ENCODE assay signal across 8 mouse cellular contexts in the genomic region with DNA sequence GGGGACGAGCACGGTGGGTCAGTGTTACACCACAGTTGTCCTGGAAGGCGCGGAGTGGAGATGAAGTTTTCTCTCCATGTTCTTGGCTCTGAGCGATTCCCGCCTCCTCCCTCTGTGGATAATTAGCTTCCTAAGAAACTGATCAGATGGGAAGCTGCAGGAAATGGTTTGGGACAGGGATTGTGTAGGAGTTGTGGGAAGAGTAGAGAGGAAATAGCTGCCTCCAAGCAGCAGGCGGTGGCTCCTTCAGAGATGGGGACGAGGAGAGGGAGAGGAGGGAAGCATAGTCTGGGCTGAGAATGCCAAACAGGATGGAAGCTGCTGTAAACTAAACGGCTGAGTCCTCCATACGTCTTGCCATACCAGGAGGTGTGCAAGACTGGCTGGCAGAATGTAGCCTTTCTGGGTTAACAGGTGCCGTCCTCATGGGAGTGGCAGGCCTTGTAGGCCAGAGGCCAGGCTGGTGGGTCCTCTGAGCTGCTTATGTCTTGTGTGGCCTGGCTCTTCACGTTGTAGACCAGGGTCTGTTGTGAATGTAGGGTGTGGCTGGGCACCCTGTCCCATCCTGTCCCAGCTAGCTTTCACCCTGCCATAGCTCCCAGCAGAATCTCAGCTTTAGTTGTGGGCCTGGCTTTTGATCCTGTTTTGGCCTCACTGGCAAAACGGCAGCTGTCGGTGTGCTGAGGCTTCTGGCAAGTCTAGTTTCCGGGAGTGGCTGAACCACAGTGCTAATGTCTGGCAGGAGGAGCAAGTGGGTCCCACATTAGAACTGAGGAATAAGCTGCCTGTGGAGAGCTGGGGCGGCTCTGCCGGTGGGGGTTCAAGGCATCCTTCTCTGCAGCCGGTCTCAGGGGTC. TPM values are rescaled to one million over a fixed set of nuclear protein-coding genes. Genes with fewer than 3 reads are reported as not detected.
DNase-seq lines count a peak whose midpoint lies in the region; ATAC-seq and TF ChIP-seq lines count a peak whose summit lies in the region.

No protein-coding gene starts in this region.

- no peak for TF ChIP-seq POLR2A in cerebellum, adult 2 months (IDR thresholded peaks at IDR 0.05; ENCODE audit: borderline replicate concordance, insufficient read depth, low read length)
- no peak for TF ChIP-seq POLR2A in lung, adult 2 months (IDR thresholded peaks at IDR 0.05; ENCODE audit: borderline replicate concordance, extremely low read depth, low read depth, low read length)

- no peak for TF ChIP-seq CTCF in cerebellum, adult 2 months (IDR thresholded peaks at IDR 0.05; ENCODE audit: borderline replicate concordance, insufficient read depth, low read depth, low read length)
- TF ChIP-seq CTCF in lung, embryonic 14.5 days (IDR thresholded peaks at IDR 0.05; ENCODE audit: low read depth): no peak
- no peak for TF ChIP-seq CTCF in lung, adult 2 months (IDR thresholded peaks at IDR 0.05; ENCODE audit: insufficient read depth, low read length)

- H3K4me2 ChIP-seq in lung, embryonic 14.5 days: no peak overlapping the region

- H3K27me3 ChIP-seq in cerebellum, adult 2 months (ENCODE audit: control insufficient read depth, insufficient read depth, low read length): no peaks in the 10 kb centered on the region
- H3K27me3 ChIP-seq in lung, embryonic 14.5 days (ENCODE audit: insufficient read depth, low read length): no peaks in the 10 kb centered on the region

- DNase-seq in cerebellum, adult 2 months: peak; percentile 59 to 65
- DNase-seq in cerebellum, postnatal 4 days (ENCODE audit: low spot score in 2 of 2): no peak
- peak; percentile 28 for DNase-seq in lung, embryonic 14.5 days
- no peak for DNase-seq in lung, adult 2 months
- peak; percentile 63 to 77 for DNase-seq in layer of hippocampus, adult 8-10 months (ENCODE audit: low spot score in 2 of 2)
- peak; percentile 61 to 68 for DNase-seq in right cerebral cortex, adult 2 months (ENCODE audit: low spot score in 2 of 2)
- no peak for DNase-seq in urinary bladder, adult 2 months (ENCODE audit: low spot score)
- DNase-seq in adrenal gland, postnatal 25 days: no peak

- H3K4me3 ChIP-seq in cerebellum, adult 2 months (replicated peaks; ENCODE audit: insufficient read depth, low read depth, low read length): no peak overlapping the region
- no peak overlapping the region for H3K4me3 ChIP-seq in lung, embryonic 14.5 days (ENCODE audit: low read depth, low read length)
- no peak overlapping the region for H3K4me3 ChIP-seq in lung, adult 2 months (replicated peaks; ENCODE audit: extremely low read depth, low read depth, low read length)

- no peaks in the 10 kb centered on the region for H3K36me3 ChIP-seq in lung, embryonic 14.5 days (ENCODE audit: insufficient read depth)

- H3K9me3 ChIP-seq in lung, embryonic 14.5 days (ENCODE audit: low read depth, low read length): no peaks in the 10 kb centered on the region

- 28% methylated on average over 18 of the region's 18 CpGs for whole genome bisulfite sequencing in cerebellum, adult 2 months
- 66% methylated on average over 18 of the region's 18 CpGs for WGBS in lung, embryonic 14.5 days
- 40% methylated on average over 18 of the region's 18 CpGs for WGBS in lung, adult 2 months

- H3K9ac ChIP-seq in lung, embryonic 14.5 days: no peak overlapping the region

- peaks cover 46% of the 10 kb centered on the region for H3K4me1 ChIP-seq in cerebellum, adult 2 months (ENCODE audit: control insufficient read depth, insufficient read depth, low read length)
- H3K4me1 ChIP-seq in lung, embryonic 14.5 days (ENCODE audit: insufficient read depth): peaks cover 16% of the 10 kb centered on the region; the same call in 1 of the 2 replicates
- H3K4me1 ChIP-seq in lung, adult 2 months (ENCODE audit: control insufficient read depth, insufficient read depth, low read length): peaks cover 29% of the 10 kb centered on the region

- peak overlapping the region; percentile 6; the same call in 1 of the 2 replicates for H3K27ac ChIP-seq in cerebellum, adult 2 months (ENCODE audit: insufficient read depth, low read length)
- H3K27ac ChIP-seq in lung, embryonic 14.5 days (ENCODE audit: low read depth): peak overlapping the region; percentile 58; the same call in 1 of the 2 replicates

- no peak for ATAC-seq in lung, embryonic 14.5 days (ENCODE audit: insufficient read depth)

RNA-seq across cellular contexts. Expression of a gene that starts 21.9 kb away (rescaled TPM):
- polyA plus RNA-seq in cerebellum, adult 2 months (2012; rRNA removed): 47.6 and 49.5 TPM in 2 replicates
- polyA plus RNA-seq in lung, embryonic 14.5 days (2014; fragmentation: Nextera tagmentation; extraction: Ambion mirVana): 8.7 and 9.7 TPM in 2 replicates
- polyA plus RNA-seq in lung, adult 2 months (2012; rRNA removed): 39.9 and 40.4 TPM in 2 replicates
- total RNA-seq in layer of hippocampus, adult 8-10 months (2022): 10 to 100 TPM; 62.2 to 66.1 (median 65.1) TPM
- 30.7 and 43.4 TPM in 2 replicates for polyA plus RNA-seq in urinary bladder, adult 2 months (2012; rRNA removed)
- 70.4 and 70.7 TPM in 2 replicates for total RNA-seq in adrenal gland, postnatal 25 days (2021)

RNA-seq across cellular contexts. Expression of a gene that starts 38.1 kb away (rescaled TPM):
- 46.3 and 46.6 TPM in 2 replicates for polyA plus RNA-seq in cerebellum, adult 2 months (2012; rRNA removed)
- polyA plus RNA-seq in lung, embryonic 14.5 days (2014; fragmentation: Nextera tagmentation; extraction: Ambion mirVana): 13.8 and 15.3 TPM in 2 replicates
- 49.1 and 50.3 TPM in 2 replicates for polyA plus RNA-seq in lung, adult 2 months (2012; rRNA removed)
- total RNA-seq in layer of hippocampus, adult 8-10 months (2022): 10 to 100 TPM; 65.1 to 85.8 (median 72.2) TPM
- polyA plus RNA-seq in urinary bladder, adult 2 months (2012; rRNA removed): 24.7 and 35.5 TPM in 2 replicates
- 46.7 and 60.7 TPM in 2 replicates for total RNA-seq in adrenal gland, postnatal 25 days (2021)

Comparison
In these comparisons a context has a peak if more than half of its experiments do, and no peak if none do; other contexts are left out.
1. DNase-seq: peak in cerebellum, adult 2 months (2 of 2), lung, embryonic 14.5 days (single experiment), layer of hippocampus, adult 8-10 months (2 of 2) and right cerebral cortex, adult 2 months (2 of 2); none in cerebellum, postnatal 4 days (0 of 2), lung, adult 2 months (single experiment), urinary bladder, adult 2 months (single experiment) and adrenal gland, postnatal 25 days (single experiment).